Mouse (Mus musculus): ENCODE results near the gene P3h4. TPM values are rescaled to one million over a fixed set of nuclear protein-coding genes. Genes with fewer than 3 reads are reported as not detected.
A peak's percentile ranks its signal among the peaks of the same experiment; 100 is the strongest.

Gene P3h4
- total RNA-seq, 2 experiments from 2014 or later: 2.0 to 4.6 TPM

GRCm38 (mm10) chr11:100404456-100405074 is 10.1 kb downstream of the P3h4 start:
- H3K27ac ChIP-seq: no peak overlapping the region
- intact Hi-C loops (cut with DNase I): no loop called here
- no peak for TF ChIP-seq CTCF (IDR thresholded peaks at IDR 0.05)
- no peak for DNase-seq
- H3K4me3 ChIP-seq: no peak overlapping the region

- TF ChIP-seq CTCF (IDR thresholded peaks at IDR 0.05): no peak
- no peak for DNase-seq
- intact Hi-C loops (cut with DNase I): no loop called here
- no peak overlapping the region for H3K4me3 ChIP-seq
- H3K27ac ChIP-seq: no peak overlapping the region
Observed at GRCm38 (mm10) chr11:100403445-100404134, 11.0 kb downstream of the P3h4 start.

GRCm38 (mm10) chr11:100402682-100403081 is 12.0 kb downstream of the P3h4 start:
- intact Hi-C loops (cut with DNase I): no loop called here
- no peak for TF ChIP-seq CTCF (IDR thresholded peaks at IDR 0.05)
- no peak overlapping the region for H3K4me3 ChIP-seq
- no peak for DNase-seq
- peak overlapping the region; percentile 54; the same call in 1 of the 2 replicates for H3K27ac ChIP-seq

GRCm38 (mm10) chr11:100402240-100402639 is 12.4 kb downstream of the P3h4 start:
- no peak for TF ChIP-seq CTCF (IDR thresholded peaks at IDR 0.05)
- no peak for DNase-seq
- Histone ChIP-seq H3K27ac (peak overlapping the region; percentile 54), H3K4me3 (no peak overlapping the region)
- intact Hi-C loops (cut with DNase I): no loop called here

- peak overlapping the region; percentile 40; the same call in 1 of the 2 replicates for H3K27ac ChIP-seq
- intact Hi-C loops (cut with DNase I): loop anchor here (2.0 kb wide), 1 partner anchor 14 kb away; no protein-coding TSS in a partner anchor
- no peak for TF ChIP-seq CTCF (IDR thresholded peaks at IDR 0.05)
- DNase-seq: no peak
- H3K4me3 ChIP-seq: no peak overlapping the region
Observed at GRCm38 (mm10) chr11:100400842-100401241, 13.8 kb downstream of the P3h4 start.

- H3K4me3 ChIP-seq: no peak overlapping the region
- H3K27ac ChIP-seq: peak overlapping the region; percentile 40
- intact Hi-C loops (cut with DNase I): loop anchor here (2.0 kb wide), 1 partner anchor 13 kb away; no protein-coding TSS in a partner anchor
- no peak for TF ChIP-seq CTCF (IDR thresholded peaks at IDR 0.05)
- DNase-seq: no peak
Observed at GRCm38 (mm10) chr11:100399727-100400538, 14.7 kb downstream of the P3h4 start.

GRCm38 (mm10) chr11:100399320-100399719 is 15.3 kb downstream of the P3h4 start:
- intact Hi-C loops (cut with DNase I): no loop called here
- H3K4me3 ChIP-seq: no peak overlapping the region
- H3K27ac ChIP-seq: peak overlapping the region; percentile 63
- TF ChIP-seq CTCF (IDR thresholded peaks at IDR 0.05): no peak
- DNase-seq: no peak

- peak overlapping the region; percentile 94 for H3K27ac ChIP-seq
- no peak for DNase-seq
- intact Hi-C loops (cut with DNase I): no loop called here
- no peak for TF ChIP-seq CTCF (IDR thresholded peaks at IDR 0.05)
- H3K4me3 ChIP-seq: no peak overlapping the region
Observed at GRCm38 (mm10) chr11:100398517-100398916, 16.1 kb downstream of the P3h4 start.

GRCm38 (mm10) chr11:100397600-100398389 is 16.8 kb downstream of the P3h4 start, which contains the start of gene Jup:
Gene Jup, minus strand, starts transcription at chr11:100397763.
- no peak for TF ChIP-seq CTCF (IDR thresholded peaks at IDR 0.05)
- peak; percentile 100 for DNase-seq
- intact Hi-C loops (cut with DNase I): no loop called here
- H3K27ac ChIP-seq: peak within 1 kb of the TSS; percentile 94
- peak within 1 kb of the TSS; percentile 98 for H3K4me3 ChIP-seq

- intact Hi-C loops (cut with DNase I): no loop called here
- peak; percentile 70 for DNase-seq
- TF ChIP-seq CTCF (IDR thresholded peaks at IDR 0.05): peak; percentile 67
- Histone ChIP-seq H3K4me3 (peak overlapping the region; percentile 98), H3K27ac (peak overlapping the region; percentile 94)
Observed at GRCm38 (mm10) chr11:100396886-100397599, 17.6 kb downstream of the P3h4 start.

GRCm38 (mm10) chr11:100395861-100396631 is 18.6 kb downstream of the P3h4 start:
- DNase-seq: peak; percentile 52
- H3K27ac ChIP-seq: peak overlapping the region; percentile 94
- intact Hi-C loops (cut with DNase I): no loop called here
- peak overlapping the region; percentile 98 for H3K4me3 ChIP-seq
- no peak for TF ChIP-seq CTCF (IDR thresholded peaks at IDR 0.05)
